Mouse (Mus musculus): ENCODE measurements around the gene Slc36a4. TPM values are rescaled to one million over a fixed set of nuclear protein-coding genes. Genes with fewer than 3 reads are reported as not detected.

The Slc36a4 gene
- polyA plus RNA-seq, 1 experiment from 2014 or later: 21.1 TPM

GRCm38 (mm10) chr9:15731758-15732748, 22.5 kb downstream of the Slc36a4 start:
- WGBS: 35% methylated on average over 13 of the region's 13 CpGs
- ATAC-seq: peak; percentile 94
- Histone ChIP-seq H3K36me3 (peaks cover 77% of the 10 kb centered on the region), H3K4me2 (replicated peaks) (no peak overlapping the region), H3K4me3 (replicated peaks) (no peak overlapping the region), H3K9ac (replicated peaks) (no peak overlapping the region; the same call in 1 of the 2 replicates), H3K27me3 (no peaks in the 10 kb centered on the region), H3K9me3 (no peaks in the 10 kb centered on the region), H3K27ac (peak overlapping the region; percentile 73), H3K4me1 (replicated peaks) (peaks cover 14% of the 10 kb centered on the region)

GRCm38 (mm10) chr9:15734056-15734866, 24.7 kb downstream of the Slc36a4 start:
- Histone ChIP-seq H3K36me3 (peaks cover 79% of the 10 kb centered on the region), H3K27me3 (no peaks in the 10 kb centered on the region), H3K4me2 (replicated peaks) (no peak overlapping the region), H3K4me1 (replicated peaks) (peaks cover 14% of the 10 kb centered on the region), H3K27ac (no peak overlapping the region), H3K4me3 (replicated peaks) (no peak overlapping the region), H3K9me3 (no peaks in the 10 kb centered on the region), H3K9ac (replicated peaks) (no peak overlapping the region)
- ATAC-seq: no peak
- WGBS: 86% methylated on average over 11 of the region's 11 CpGs

- peaks cover 14% of the 10 kb centered on the region for H3K4me1 ChIP-seq (replicated peaks)
Observed at GRCm38 (mm10) chr9:15734867-15735131, 25.3 kb downstream of the Slc36a4 start.

GRCm38 (mm10) chr9:15737522-15737921, 28.0 kb downstream of the Slc36a4 start:
- H3K9me3 ChIP-seq: no peaks in the 10 kb centered on the region
- ATAC-seq: no peak
- no peak overlapping the region for H3K9ac ChIP-seq (replicated peaks)
- H3K27me3 ChIP-seq: no peaks in the 10 kb centered on the region
- peaks cover 62% of the 10 kb centered on the region for H3K36me3 ChIP-seq
- no peak overlapping the region for H3K4me3 ChIP-seq (replicated peaks)
- WGBS: 88% methylated on average over 2 of the region's 2 CpGs
- H3K4me1 ChIP-seq (replicated peaks): peaks cover 3% of the 10 kb centered on the region
- H3K27ac ChIP-seq: no peak overlapping the region
- no peak overlapping the region for H3K4me2 ChIP-seq (replicated peaks)

More at GRCm38 (mm10) chr9:15734867-15735131, 25.3 kb downstream of the Slc36a4 start:
- Histone ChIP-seq H3K4me2 (replicated peaks) (no peak overlapping the region), H3K27me3 (no peaks in the 10 kb centered on the region), H3K4me3 (replicated peaks) (no peak overlapping the region), H3K27ac (no peak overlapping the region), H3K36me3 (peaks cover 80% of the 10 kb centered on the region), H3K9ac (replicated peaks) (no peak overlapping the region), H3K9me3 (no peaks in the 10 kb centered on the region)
- WGBS: 91% methylated on average over 6 of the region's 6 CpGs
- ATAC-seq: no peak

- Histone ChIP-seq H3K27me3 (no peaks in the 10 kb centered on the region), H3K36me3 (peaks cover 35% of the 10 kb centered on the region), H3K4me2 (replicated peaks) (no peak overlapping the region), H3K4me3 (replicated peaks) (no peak overlapping the region), H3K27ac (no peak overlapping the region), H3K9ac (replicated peaks) (no peak overlapping the region), H3K9me3 (no peaks in the 10 kb centered on the region), H3K4me1 (replicated peaks) (peaks cover 6% of the 10 kb centered on the region)
- 86% methylated on average over 4 of the region's 4 CpGs for WGBS
- ATAC-seq: no peak
Observed at GRCm38 (mm10) chr9:15741428-15741827, 31.9 kb downstream of the Slc36a4 start.

GRCm38 (mm10) chr9:15741931-15742330, 32.4 kb downstream of the Slc36a4 start:
- WGBS: 59% methylated on average over 6 of the region's 6 CpGs
- H3K36me3 ChIP-seq: peaks cover 31% of the 10 kb centered on the region
- H3K9me3 ChIP-seq: no peaks in the 10 kb centered on the region
- H3K4me2 ChIP-seq (replicated peaks): no peak overlapping the region
- H3K27me3 ChIP-seq: no peaks in the 10 kb centered on the region
- no peak overlapping the region for H3K4me3 ChIP-seq (replicated peaks)
- H3K4me1 ChIP-seq (replicated peaks): peaks cover 9% of the 10 kb centered on the region
- no peak overlapping the region for H3K9ac ChIP-seq (replicated peaks)
- no peak overlapping the region for H3K27ac ChIP-seq
- ATAC-seq: no peak

- H3K4me2 ChIP-seq (replicated peaks): no peak overlapping the region
- H3K36me3 ChIP-seq: no peaks in the 10 kb centered on the region; the same call in 1 of the 2 replicates
- H3K9me3 ChIP-seq: no peaks in the 10 kb centered on the region
- no peak overlapping the region for H3K27ac ChIP-seq
- H3K9ac ChIP-seq (replicated peaks): no peak overlapping the region
- no peaks in the 10 kb centered on the region for H3K27me3 ChIP-seq
- ATAC-seq: 0 out of 2 replicates have a peak, but pooled peaks have one; percentile 51
- 29% methylated on average over 2 of the region's 2 CpGs for WGBS
- peaks cover 11% of the 10 kb centered on the region for H3K4me1 ChIP-seq (replicated peaks)
- H3K4me3 ChIP-seq (replicated peaks): no peak overlapping the region
Observed at GRCm38 (mm10) chr9:15745985-15746607, 36.6 kb downstream of the Slc36a4 start.

- Histone ChIP-seq H3K27me3 (no peaks in the 10 kb centered on the region), H3K4me2 (replicated peaks) (no peak overlapping the region), H3K9ac (replicated peaks) (no peak overlapping the region), H3K27ac (no peak overlapping the region), H3K4me3 (replicated peaks) (no peak overlapping the region), H3K36me3 (no peaks in the 10 kb centered on the region; the same call in 1 of the 2 replicates), H3K9me3 (no peaks in the 10 kb centered on the region), H3K4me1 (replicated peaks) (peaks cover 11% of the 10 kb centered on the region)
- ATAC-seq: no peak
- WGBS: 40% methylated on average over 7 of the region's 7 CpGs
Observed at GRCm38 (mm10) chr9:15746636-15747035, 37.1 kb downstream of the Slc36a4 start.

- Histone ChIP-seq H3K4me1 (replicated peaks) (peaks cover 11% of the 10 kb centered on the region), H3K4me2 (replicated peaks) (no peak overlapping the region), H3K27ac (no peak overlapping the region), H3K9me3 (no peaks in the 10 kb centered on the region), H3K4me3 (replicated peaks) (no peak overlapping the region), H3K36me3 (no peaks in the 10 kb centered on the region; the same call in 1 of the 2 replicates), H3K27me3 (no peaks in the 10 kb centered on the region), H3K9ac (replicated peaks) (no peak overlapping the region)
- 73% methylated on average over 5 of the region's 5 CpGs for WGBS
- no peak for ATAC-seq
Observed at GRCm38 (mm10) chr9:15748383-15748782, 38.8 kb downstream of the Slc36a4 start.

GRCm38 (mm10) chr9:15759318-15759717, 49.8 kb downstream of the Slc36a4 start:
- H3K9ac ChIP-seq (replicated peaks): no peak overlapping the region
- no peaks in the 10 kb centered on the region for H3K4me1 ChIP-seq (replicated peaks)
- H3K9me3 ChIP-seq: no peaks in the 10 kb centered on the region
- no peaks in the 10 kb centered on the region for H3K36me3 ChIP-seq
- H3K4me2 ChIP-seq (replicated peaks): no peak overlapping the region
- no peak overlapping the region for H3K4me3 ChIP-seq (replicated peaks)
- H3K27me3 ChIP-seq: no peaks in the 10 kb centered on the region
- ATAC-seq: no peak
- no peak overlapping the region for H3K27ac ChIP-seq

GRCm38 (mm10) chr9:15766379-15766778, 56.8 kb downstream of the Slc36a4 start:
- WGBS: 58% methylated on average over 5 of the region's 5 CpGs
- no peaks in the 10 kb centered on the region for H3K4me1 ChIP-seq (replicated peaks)

GRCm38 (mm10) chr9:15766821-15767220, 57.3 kb downstream of the Slc36a4 start:
- no peak overlapping the region for H3K9ac ChIP-seq (replicated peaks)
- H3K4me2 ChIP-seq (replicated peaks): no peak overlapping the region
- no peaks in the 10 kb centered on the region for H3K27me3 ChIP-seq
- no peak for ATAC-seq
- no peaks in the 10 kb centered on the region for H3K4me1 ChIP-seq (replicated peaks)
- H3K9me3 ChIP-seq: no peaks in the 10 kb centered on the region
- peak overlapping the region; percentile 14; the same call in 1 of the 2 replicates for H3K27ac ChIP-seq
- H3K36me3 ChIP-seq: no peaks in the 10 kb centered on the region
- 59% methylated on average over 5 of the region's 5 CpGs for WGBS
- no peak overlapping the region for H3K4me3 ChIP-seq (replicated peaks)

More at GRCm38 (mm10) chr9:15766379-15766778, 56.8 kb downstream of the Slc36a4 start:
- H3K9me3 ChIP-seq: no peaks in the 10 kb centered on the region
- H3K36me3 ChIP-seq: no peaks in the 10 kb centered on the region
- H3K4me2 ChIP-seq (replicated peaks): no peak overlapping the region
- no peaks in the 10 kb centered on the region for H3K27me3 ChIP-seq
- no peak overlapping the region for H3K9ac ChIP-seq (replicated peaks)
- no peak for ATAC-seq
- no peak overlapping the region for H3K27ac ChIP-seq
- H3K4me3 ChIP-seq (replicated peaks): no peak overlapping the region
